Mouse (Mus musculus) urinary bladder, postnatal 25 days (tissue): ENCODE data around the gene Cadm3.

Source experiments
- DNase-seq: peaks from one replicate; pipeline ENCODE4 v3.0.0; 2022; ENCODE audit warnings: low spot score

Cadm3 gene

GRCm38 (mm10) chr1:173367356-173368046 lies at the start of gene Cadm3:
Cadm3 (minus strand) TSS chr1:173367695.
- DNase-seq, result peak; percentile 11

- DNase-seq, result no peak
Observed at GRCm38 (mm10) chr1:173414631-173415030, 47.1 kb upstream of the Cadm3 start.

- no peak for DNase-seq
Observed at GRCm38 (mm10) chr1:173411863-173412262, 44.4 kb upstream of the Cadm3 start.

- DNase-seq, result no peak
Observed at GRCm38 (mm10) chr1:173409066-173409465, 41.6 kb upstream of the Cadm3 start.

- no peak for DNase-seq
Observed at GRCm38 (mm10) chr1:173404696-173405309, 37.3 kb upstream of the Cadm3 start.

GRCm38 (mm10) chr1:173398323-173398970 lies 31.0 kb upstream of the Cadm3 start:
- peak; percentile 75 for DNase-seq

- no peak for DNase-seq
Observed at GRCm38 (mm10) chr1:173391754-173392153, 24.3 kb upstream of the Cadm3 start.

GRCm38 (mm10) chr1:173389901-173390401 lies 22.5 kb upstream of the Cadm3 start:
- DNase-seq, result no peak

- DNase-seq, result no peak
Observed at GRCm38 (mm10) chr1:173389431-173389830, 21.9 kb upstream of the Cadm3 start.

- DNase-seq, result no peak
Observed at GRCm38 (mm10) chr1:173381436-173381835, 13.9 kb upstream of the Cadm3 start.

- DNase-seq, result peak; percentile 35
Observed at GRCm38 (mm10) chr1:173377380-173378112, 10.1 kb upstream of the Cadm3 start.

- no peak for DNase-seq
Observed at GRCm38 (mm10) chr1:173374020-173374419, 6.5 kb upstream of the Cadm3 start.

- no peak for DNase-seq
Observed at GRCm38 (mm10) chr1:173371586-173371985, 4.1 kb upstream of the Cadm3 start.

- DNase-seq, result no peak
Observed at GRCm38 (mm10) chr1:173370456-173370855, 3.0 kb upstream of the Cadm3 start.

GRCm38 (mm10) chr1:173369611-173370010 lies 2.1 kb upstream of the Cadm3 start:
- no peak for DNase-seq

- no peak for DNase-seq
Observed at GRCm38 (mm10) chr1:173366701-173367355, 667 bp downstream of the Cadm3 start.

GRCm38 (mm10) chr1:173365970-173366409 lies 1.5 kb downstream of the Cadm3 start:
- peak; percentile 11 for DNase-seq

GRCm38 (mm10) chr1:173364125-173364800 lies 3.2 kb downstream of the Cadm3 start:
- no peak for DNase-seq

- no peak for DNase-seq
Observed at GRCm38 (mm10) chr1:173363436-173363835, 4.1 kb downstream of the Cadm3 start.

GRCm38 (mm10) chr1:173361651-173362050 lies 5.8 kb downstream of the Cadm3 start:
- DNase-seq, result peak; percentile 54
